Mouse (Mus musculus): ENCODE measurements around the gene Slc45a2. TPM values are rescaled to one million over a fixed set of nuclear protein-coding genes. Genes with fewer than 3 reads are reported as not detected.

The Slc45a2 gene
- not detected for total RNA-seq (2023)

DNA sequence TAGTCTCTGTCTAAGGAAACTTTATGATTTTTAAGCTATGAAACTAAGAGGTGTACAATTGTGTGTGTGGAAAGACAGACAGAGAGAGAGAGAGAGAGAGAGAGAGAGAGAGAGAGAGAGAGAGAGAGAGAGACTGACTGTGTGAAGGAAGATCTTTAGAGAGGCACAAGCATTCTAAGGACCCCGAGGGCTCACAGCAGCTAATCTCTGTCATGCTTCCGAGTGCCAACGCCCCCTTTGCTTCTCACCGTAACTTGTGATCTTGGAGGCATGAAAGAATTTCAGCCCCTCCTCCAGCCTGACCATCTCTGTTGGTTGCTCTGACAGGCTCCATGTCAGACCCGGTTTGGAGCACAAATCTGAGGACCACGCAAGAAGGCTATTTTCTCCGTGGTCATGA is at the start of gene Slc45a2:
Gene Slc45a2, plus strand, starts transcription at position 301 of the 400 bp plus-strand sequence.

DNA sequence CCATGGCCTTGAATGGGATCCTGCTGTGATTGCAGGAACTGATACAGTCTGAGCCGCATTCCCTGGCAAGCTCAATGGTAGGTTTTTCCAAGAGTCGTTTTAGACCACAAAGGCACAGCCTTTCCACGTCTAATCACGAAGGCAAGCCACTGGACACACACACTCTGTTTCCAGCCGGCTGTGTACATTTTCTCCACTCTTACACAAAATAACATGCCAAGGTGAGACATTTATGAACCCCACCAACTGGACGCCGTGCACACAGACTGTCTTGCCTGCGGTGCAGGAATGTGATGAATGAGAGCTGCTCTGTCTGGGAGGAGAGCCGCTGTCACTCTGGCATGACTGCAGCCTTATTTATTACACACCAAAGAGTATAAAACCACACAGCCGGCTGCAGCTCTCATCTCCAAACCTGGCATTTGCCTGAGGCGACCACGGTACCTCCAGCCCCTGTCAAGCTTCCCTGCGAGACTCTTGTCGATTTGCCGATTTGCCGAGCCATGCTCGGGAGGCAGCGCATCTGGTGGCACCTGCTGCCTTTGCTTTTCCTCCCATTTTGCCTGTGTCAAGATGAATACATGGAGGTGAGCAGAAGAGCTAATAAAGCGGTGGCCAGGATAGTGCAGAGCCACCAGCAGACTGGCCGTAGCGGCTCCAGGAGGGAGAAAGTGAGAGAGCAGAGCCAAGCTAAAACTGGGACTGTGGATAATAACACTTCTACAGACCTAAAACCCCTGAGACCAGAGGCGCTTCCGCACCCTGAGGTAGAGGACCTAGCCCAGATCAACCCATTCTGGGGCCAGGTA is 48.4 kb upstream of the Slc45a2 start, which contains the start of gene C1qtnf3:
Gene C1qtnf3, plus strand, starts transcription at position 382 of the 809 bp plus-strand sequence.

DNA sequence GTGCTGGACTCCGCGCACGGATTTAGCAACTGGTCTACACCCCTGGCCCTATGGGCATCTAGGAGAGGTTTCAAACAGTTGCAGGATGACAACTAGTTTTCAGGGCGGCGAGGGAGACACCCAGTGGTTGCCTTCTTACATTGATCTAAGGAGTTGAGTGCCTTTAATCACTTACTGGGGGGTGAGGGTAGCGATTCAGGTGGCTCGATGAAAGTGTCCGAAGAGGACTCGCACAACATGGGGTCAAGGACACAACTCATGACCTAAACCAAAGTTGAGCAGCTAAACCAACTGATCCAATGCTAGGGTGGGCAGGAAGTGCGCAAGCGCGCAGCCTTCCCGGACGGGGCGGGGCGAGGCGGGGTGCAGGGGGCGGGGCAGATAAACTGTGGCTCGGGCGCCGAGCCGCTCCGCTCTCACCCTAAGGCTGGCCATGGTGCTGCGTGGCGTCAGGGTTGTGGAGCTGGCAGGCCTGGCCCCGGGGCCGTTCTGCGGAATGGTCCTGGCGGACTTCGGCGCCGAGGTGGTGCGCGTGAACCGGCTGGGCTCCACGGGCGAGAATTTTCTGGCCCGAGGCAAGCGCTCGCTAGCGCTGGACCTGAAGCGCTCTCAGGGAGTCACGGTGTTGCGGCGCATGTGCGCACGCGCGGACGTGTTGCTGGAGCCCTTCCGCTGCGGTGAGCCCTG is 19.0 kb upstream of the Slc45a2 start, which contains the start of gene Amacr:
Gene Amacr, plus strand, starts transcription at position 380 of the 687 bp plus-strand sequence.

DNA sequence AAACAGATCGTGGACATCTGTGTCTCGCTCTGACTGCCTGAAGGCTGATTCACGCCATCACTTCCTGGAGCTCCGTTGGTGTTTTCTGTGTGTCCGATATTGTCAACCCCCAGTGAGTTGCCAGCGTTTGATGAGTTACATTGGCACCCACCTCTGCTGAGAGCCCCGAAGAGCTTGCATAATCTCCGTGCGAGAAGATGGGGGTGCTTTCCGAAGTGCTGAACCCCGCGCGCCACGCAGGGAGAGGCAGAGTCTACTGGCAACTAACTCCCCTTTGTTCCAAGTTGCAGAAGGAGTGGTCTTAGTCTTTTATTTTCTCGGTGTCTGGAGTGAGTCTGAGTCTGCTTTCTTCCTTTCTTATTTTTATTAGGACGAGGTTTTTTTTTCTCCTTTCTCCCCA is 37.2 kb downstream of the Slc45a2 start, which contains the start of gene Rxfp3:
Gene Rxfp3, minus strand, starts transcription at position 281 of the 400 bp plus-strand sequence.

DNA sequence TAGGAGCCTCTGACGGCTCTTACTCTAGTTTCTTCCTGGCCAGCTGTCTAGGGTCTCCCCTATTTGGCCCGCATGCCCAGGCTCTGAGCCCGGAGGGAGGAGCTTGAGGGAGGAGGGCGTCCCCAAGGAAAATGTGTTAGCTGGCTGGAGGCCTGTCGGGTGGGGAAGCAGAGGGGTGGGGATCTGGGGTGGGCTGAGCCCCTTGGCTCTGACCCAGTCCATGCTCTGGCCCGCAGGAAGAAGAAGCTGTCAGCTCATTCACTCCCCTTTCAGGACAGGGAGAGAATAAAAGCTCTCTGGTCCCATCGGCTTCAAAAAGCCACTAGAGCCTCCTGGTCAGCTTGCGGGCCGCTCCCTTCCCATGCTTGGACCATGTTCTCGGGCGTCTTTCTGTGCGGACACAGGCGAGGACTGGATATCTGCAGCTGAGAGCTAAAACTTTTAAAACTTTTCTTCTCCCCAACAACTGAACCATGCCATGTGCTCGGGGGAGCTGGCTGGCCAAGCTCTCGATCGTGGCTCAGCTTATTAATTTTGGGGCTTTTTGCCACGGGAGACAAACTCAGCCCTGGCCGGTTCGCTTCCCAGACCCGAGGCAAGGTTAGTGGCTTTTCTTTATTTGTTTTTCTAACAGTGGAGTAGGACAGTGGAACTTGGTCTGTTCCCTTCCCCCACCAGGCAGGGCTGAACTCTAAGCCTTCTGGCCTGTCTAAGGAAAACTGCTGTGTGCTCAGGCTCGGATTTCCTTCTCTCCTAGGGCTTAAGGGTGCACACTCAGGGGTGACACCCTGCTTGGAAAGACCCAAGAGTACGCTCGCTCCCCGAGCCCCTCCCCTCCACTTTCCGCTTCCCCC is 64.3 kb downstream of the Slc45a2 start, which contains the start of gene Adamts12:
Gene Adamts12, plus strand, starts transcription at position 233 of the 854 bp plus-strand sequence.

Other genes starting within 250 kb of the Slc45a2 start
- not detected for gene C1qtnf3, start 48.4 kb upstream of the Slc45a2 start, total RNA-seq (2023)
- 3.0 TPM for gene Amacr, start 19.0 kb upstream of the Slc45a2 start, total RNA-seq (2023)
- gene Rxfp3, start 37.3 kb downstream of the Slc45a2 start, total RNA-seq (2023) = not detected
- not detected for gene Adamts12, start 64.1 kb downstream of the Slc45a2 start, total RNA-seq (2023)